Mouse (Mus musculus) MEL (cell line): ENCODE data around the gene 5730480H06Rik.

Experiments used
- E2F4 ChIP-seq: IDR thresholded peaks from 2 replicates; pipeline ENCODE4 v1.6.1; 2011; ENCODE audit warnings: low read depth, low read length, improper control_type of control experiment, borderline replicate concordance
- EP300 ChIP-seq, 2 experiments: IDR thresholded peaks; 2 replicates each; pipeline ENCODE4 v1.6.1; 2011; ENCODE audit warnings: improper control_type of control experiment in 2 of 2, low read length in 2 of 2, low read depth in 1 of 2, mild to moderate bottlenecking in 1 of 2
- POLR2AphosphoS2 ChIP-seq: IDR thresholded peaks from 2 replicates; pipeline ENCODE4 v1.6.1; 2011; ENCODE audit warnings: low read length, improper control_type of control experiment
- TAL1 ChIP-seq: IDR thresholded peaks from 2 replicates; pipeline ENCODE4 v1.6.1; 2012; ENCODE audit warnings: mild to moderate bottlenecking, inconsistent platforms, low read length, moderate library complexity, mixed read lengths
- USF1 ChIP-seq: IDR thresholded peaks from 2 replicates; pipeline ENCODE4 v1.6.1; 2014; ENCODE audit warnings: low read depth, mild to moderate bottlenecking, inconsistent platforms, low read length, improper control_type of control experiment, moderate library complexity

DNA sequence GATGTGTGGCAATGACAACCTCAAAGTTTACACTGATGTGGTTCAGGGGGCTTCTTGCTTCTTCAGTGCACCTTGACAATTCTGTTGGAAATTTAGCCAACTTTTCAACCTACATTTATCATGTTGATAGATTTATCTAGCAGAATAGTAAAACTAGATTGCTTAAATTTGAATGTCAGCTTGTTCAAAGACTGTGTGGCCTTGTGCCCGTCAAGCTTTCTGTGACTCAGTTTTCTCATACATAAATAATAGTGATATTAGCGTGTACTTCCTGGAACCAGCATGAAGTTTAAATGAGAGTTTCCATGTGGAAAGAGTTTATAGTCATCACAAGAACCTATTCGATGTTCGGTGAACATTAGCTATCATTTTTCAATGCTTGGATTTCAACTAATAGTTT, 84.5 kb downstream of the 5730480H06Rik start:
- TF ChIP-seq POLR2AphosphoS2, result no peak
- TF ChIP-seq E2F4, result no peak
- TF ChIP-seq USF1, result no peak
- TF ChIP-seq EP300 (IDR thresholded peaks at IDR 0.05; ENCODE audit: low read depth in 1 of 2, low read length in 2 of 2), result no peak
- no peak for TF ChIP-seq TAL1
